Mouse (Mus musculus) embryonic facial prominence, embryonic 14.5 days (tissue): ENCODE measurements around the gene Ccdc194. TPM values are rescaled to one million over a fixed set of nuclear protein-coding genes. Genes with fewer than 3 reads are reported as not detected.

ENCODE experiments used
- ATAC-seq: fragments of 200-750 bp; cut with Nextera tagmentation; 2 replicates; pipeline ENCODE4 v1.8.0; 2017; ENCODE audit warnings: low read depth, moderate number of reproducible peaks, moderate TSS enrichment
- DNase-seq: peaks from one replicate; pipeline ENCODE4 v3.0.0-alpha.2; 2015; ENCODE audit warnings: low spot score
- H3K27ac ChIP-seq: fragments of 300-500 bp; sonication (generic); replicated peaks from 2 replicates; pipeline ENCODE4 v1.5.1; 2014; ENCODE audit warnings: low read depth, mild to moderate bottlenecking, low read length, moderate library complexity
- H3K27me3 ChIP-seq: fragments of 300-500 bp; sonication (generic); replicated peaks from 2 replicates; pipeline ENCODE4 v1.6.1; 2014; ENCODE audit warnings: low read length; ENCODE audit not compliant: control insufficient read depth, insufficient read depth
- H3K36me3 ChIP-seq: fragments of 300-500 bp; sonication (generic); 2 replicates; pipeline ENCODE4 v1.6.1; 2014; ENCODE audit warnings: low read length, mixed read lengths; ENCODE audit not compliant: control insufficient read depth, insufficient read depth
- H3K4me1 ChIP-seq: fragments of 300-500 bp; sonication (generic); 2 replicates; pipeline ENCODE4 v1.6.1; 2014; ENCODE audit warnings: antibody characterized with exemption, low read length; ENCODE audit not compliant: control insufficient read depth, insufficient read depth
- H3K4me2 ChIP-seq: fragments of 300-500 bp; sonication (generic); 2 replicates; pipeline ENCODE4 v1.6.1; 2014; ENCODE audit warnings: low read depth, mild to moderate bottlenecking, low read length, moderate library complexity, mixed read lengths
- H3K4me3 ChIP-seq: fragments of 300-500 bp; sonication (generic); 2 replicates; pipeline ENCODE4 v1.5.1; 2014; ENCODE audit warnings: low read depth, mild to moderate bottlenecking, low read length
- H3K9ac ChIP-seq: fragments of 300-500 bp; sonication (generic); 2 replicates; pipeline ENCODE4 v1.6.1; 2014; ENCODE audit warnings: low read depth, mild to moderate bottlenecking, low read length, moderate library complexity, mixed read lengths
- H3K9me3 ChIP-seq: fragments of 300-500 bp; sonication (generic); 2 replicates; pipeline ENCODE4 v1.6.1; 2016; ENCODE audit warnings: low read length; ENCODE audit not compliant: control insufficient read depth
- WGBS: fragments of 180-500 bp; shearing (Covaris S2); extraction: QIAGEN DNeasy Blood & Tissue Kit; methylation state at CpG from one replicate; pipeline ENCODE4 v1.1.7; 2014; 5-methylcytosine and 5-hydroxymethylcytosine counted together
- polyA plus RNA-seq: library from polyadenylated mRNA; unstranded; fragments of >200 nt; fragmentation: Nextera tagmentation; extraction: Ambion mirVana; gene quantifications from 2 replicates; pipeline ENCODE4 v1.2.1, GENCODE M21; 2014

Gene Ccdc194
- polyA plus RNA-seq, 1 experiment from 2014 or later = 3.5 TPM

- no peak overlapping the region for H3K4me2 ChIP-seq
- H3K27ac ChIP-seq = no peak overlapping the region
- H3K9ac ChIP-seq = no peak overlapping the region
- 89% methylated on average over 8 of the region's 8 CpGs for WGBS
- H3K4me1 ChIP-seq = peaks cover 7% of the 10 kb centered on the region
- peaks cover 48% of the 10 kb centered on the region for H3K36me3 ChIP-seq
- DNase-seq = no peak
- no peaks in the 10 kb centered on the region for H3K27me3 ChIP-seq
- no peaks in the 10 kb centered on the region for H3K9me3 ChIP-seq
- no peak for ATAC-seq
- H3K4me3 ChIP-seq = no peak overlapping the region
These were observed 52.7 kb downstream of the Ccdc194 start for GRCm38 (mm10) chr8:71472601-71473386.

GRCm38 (mm10) chr8:71471861-71472260 is 53.6 kb downstream of the Ccdc194 start:
- Histone ChIP-seq H3K27ac (no peak overlapping the region), H3K9ac (no peak overlapping the region), H3K27me3 (no peaks in the 10 kb centered on the region), H3K4me1 (peaks cover 7% of the 10 kb centered on the region), H3K4me2 (no peak overlapping the region), H3K4me3 (no peak overlapping the region), H3K36me3 (peaks cover 48% of the 10 kb centered on the region), H3K9me3 (no peaks in the 10 kb centered on the region)
- ATAC-seq (no peak), DNase-seq (no peak)
- WGBS = 94% methylated on average over 17 of the region's 17 CpGs

GRCm38 (mm10) chr8:71470913-71471255 is 54.6 kb downstream of the Ccdc194 start:
- Histone ChIP-seq H3K36me3 (peaks cover 48% of the 10 kb centered on the region), H3K9ac (no peak overlapping the region), H3K27me3 (no peaks in the 10 kb centered on the region), H3K4me1 (peaks cover 7% of the 10 kb centered on the region), H3K9me3 (no peaks in the 10 kb centered on the region), H3K27ac (no peak overlapping the region), H3K4me2 (no peak overlapping the region), H3K4me3 (no peak overlapping the region)
- DNase-seq = no peak
- 62% methylated on average over 5 of the region's 5 CpGs for WGBS
- ATAC-seq = no peak

- Histone ChIP-seq H3K27ac (no peak overlapping the region), H3K36me3 (peaks cover 45% of the 10 kb centered on the region)
These were observed 55.2 kb downstream of the Ccdc194 start for GRCm38 (mm10) chr8:71470146-71470912.

More at GRCm38 (mm10) chr8:71470146-71470912, 55.2 kb downstream of the Ccdc194 start:
- Histone ChIP-seq H3K4me3 (peak overlapping the region; percentile 82), H3K9me3 (no peaks in the 10 kb centered on the region), H3K4me1 (peaks cover 11% of the 10 kb centered on the region), H3K9ac (peak overlapping the region; percentile 84), H3K27me3 (no peaks in the 10 kb centered on the region), H3K4me2 (peak overlapping the region; percentile 96)
- DNase-seq = no peak
- WGBS = 76% methylated on average over 3 of the region's 3 CpGs
- ATAC-seq = no peak

Other genes starting within 250 kb of the Ccdc194 start
- 106 and 115 TPM in 2 replicates for gene Use1, start 158.9 kb downstream of the Ccdc194 start, polyA plus RNA-seq
- gene Ocel1, start 154.4 kb downstream of the Ccdc194 start, polyA plus RNA-seq = 3.8 and 4.0 TPM in 2 replicates
- 57.2 and 61.9 TPM in 2 replicates for gene Nr2f6, start 143.8 kb downstream of the Ccdc194 start, polyA plus RNA-seq
- 9.4 and 11.3 TPM in 2 replicates for gene Ushbp1, start 129.9 kb downstream of the Ccdc194 start, polyA plus RNA-seq
- gene Babam1, start 128.8 kb downstream of the Ccdc194 start, polyA plus RNA-seq = 79.6 and 85.2 TPM in 2 replicates
- gene Ankle1, start 119.7 kb downstream of the Ccdc194 start, polyA plus RNA-seq = 13.0 and 16.4 TPM in 2 replicates
- 47.9 and 49.4 TPM in 2 replicates for gene Abhd8, start 62.1 kb downstream of the Ccdc194 start, polyA plus RNA-seq
- gene Mrpl34, start 60.8 kb downstream of the Ccdc194 start, polyA plus RNA-seq = 115 and 123 TPM in 2 replicates
- gene Dda1, start 56.5 kb downstream of the Ccdc194 start, polyA plus RNA-seq = 100 and 105 TPM in 2 replicates
- gene Ano8, start 39.7 kb downstream of the Ccdc194 start, polyA plus RNA-seq = 2.0 and 2.1 TPM in 2 replicates
- gene Gtpbp3, start 37.6 kb downstream of the Ccdc194 start, polyA plus RNA-seq = 5.3 and 6.8 TPM in 2 replicates
- 53.5 and 59.0 TPM in 2 replicates for gene Plvap, start 14.0 kb downstream of the Ccdc194 start, polyA plus RNA-seq
- gene Bst2, start 11.7 kb upstream of the Ccdc194 start, polyA plus RNA-seq = 16.0 and 16.2 TPM in 2 replicates
- 85.4 and 95.3 TPM in 2 replicates for gene Mvb12a, start 17.2 kb upstream of the Ccdc194 start, polyA plus RNA-seq
- 1.1 and 1.4 TPM in 2 replicates for gene Tmem221, start 33.2 kb upstream of the Ccdc194 start, polyA plus RNA-seq
- gene Nxnl1, start 40.9 kb upstream of the Ccdc194 start, polyA plus RNA-seq = 0.07 TPM in 1 of 2 replicates, not detected in the other
- 15.5 and 20.4 TPM in 2 replicates for gene Slc27a1, start 43.2 kb upstream of the Ccdc194 start, polyA plus RNA-seq
- gene Pgls, start 66.5 kb upstream of the Ccdc194 start, polyA plus RNA-seq = 239 and 245 TPM in 2 replicates
- 2.3 and 3.5 TPM in 2 replicates for gene Fam129c, start 71.9 kb upstream of the Ccdc194 start, polyA plus RNA-seq
- gene Colgalt1, start 85.3 kb upstream of the Ccdc194 start, polyA plus RNA-seq = 107 and 112 TPM in 2 replicates
- gene Unc13a, start 146.0 kb upstream of the Ccdc194 start, polyA plus RNA-seq = 1.1 and 1.4 TPM in 2 replicates
- gene Jak3, start 150.6 kb upstream of the Ccdc194 start, polyA plus RNA-seq = 4.8 and 5.2 TPM in 2 replicates
- 1.0 TPM in 1 of 2 replicates, not detected in the other for gene Insl3, start 163.5 kb upstream of the Ccdc194 start, polyA plus RNA-seq
- 0.84 and 0.87 TPM in 2 replicates for gene B3gnt3, start 176.1 kb upstream of the Ccdc194 start, polyA plus RNA-seq
- 2.6 and 2.7 TPM in 2 replicates for gene Fcho1, start 200.0 kb upstream of the Ccdc194 start, polyA plus RNA-seq